Mouse (Mus musculus): ENCODE measurements around the gene Elp1. TPM values are rescaled to one million over a fixed set of nuclear protein-coding genes. Genes with fewer than 3 reads are reported as not detected.

The Elp1 gene
- polyA plus RNA-seq, 1 experiment from 2014 or later = 85.0 TPM

DNA sequence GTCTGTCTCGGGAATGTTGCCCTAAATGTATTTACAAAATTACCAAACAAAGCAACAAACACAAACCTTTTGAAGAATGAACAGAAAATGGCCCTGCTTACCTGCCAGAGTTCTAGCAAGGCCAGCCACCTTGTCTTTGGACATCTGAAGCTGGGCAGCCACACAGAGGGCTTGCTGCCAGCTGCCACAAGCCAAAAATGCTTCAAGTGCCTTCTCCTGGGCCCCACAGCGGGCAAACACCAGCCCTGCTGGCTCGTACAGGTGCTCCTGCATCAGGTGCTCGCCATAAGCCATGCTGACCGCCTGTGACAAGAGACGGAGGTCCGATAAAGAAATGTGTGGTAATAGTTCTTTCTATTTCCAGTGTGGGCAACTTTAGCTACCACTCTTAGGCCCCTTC, 33.2 kb downstream of the Elp1 start:
- Histone ChIP-seq H3K4me2 (replicated peaks) (no peak overlapping the region), H3K4me1 (no peaks in the 10 kb centered on the region), H3K36me3 (peaks cover 80% of the 10 kb centered on the region), H3K27me3 (no peaks in the 10 kb centered on the region), H3K9ac (no peak overlapping the region), H3K9me3 (no peaks in the 10 kb centered on the region), H3K27ac (no peak overlapping the region), H3K4me3 (no peak overlapping the region)
- ATAC-seq (ENCODE audit: insufficient number of reproducible peaks, insufficient read depth, low FRiP score, low TSS enrichment) = no peak
- 90% methylated on average over 7 of the region's 7 CpGs for WGBS

DNA sequence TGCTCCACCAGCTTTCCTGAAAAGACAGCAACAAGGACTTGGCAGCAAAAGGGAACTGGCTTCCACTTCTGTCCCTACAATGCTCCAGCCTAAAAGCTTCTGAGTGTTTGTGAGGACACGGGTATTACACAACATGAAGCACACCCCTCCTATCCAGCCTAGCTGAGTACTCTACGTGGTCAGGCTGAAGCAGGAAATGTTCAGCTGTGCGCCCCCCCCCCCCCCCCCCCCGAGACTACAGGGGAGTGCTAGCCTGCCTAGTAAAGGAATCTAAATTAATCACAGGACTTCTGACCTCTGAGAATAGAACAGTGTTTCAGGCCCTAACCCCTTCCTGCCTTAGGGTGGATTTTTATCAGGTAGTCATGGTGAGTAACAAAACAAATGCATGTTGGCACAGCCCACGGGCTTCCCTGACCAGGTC, 34.3 kb downstream of the Elp1 start:
- WGBS = 63% methylated on average over 5 of the region's 5 CpGs
- H3K4me2 ChIP-seq (replicated peaks) = no peak overlapping the region
- no peaks in the 10 kb centered on the region for H3K27me3 ChIP-seq
- peaks cover 76% of the 10 kb centered on the region for H3K36me3 ChIP-seq
- H3K4me1 ChIP-seq = no peaks in the 10 kb centered on the region
- no peak for ATAC-seq (ENCODE audit: insufficient number of reproducible peaks, insufficient read depth, low FRiP score, low TSS enrichment)
- no peak overlapping the region for H3K4me3 ChIP-seq
- no peak overlapping the region for H3K9ac ChIP-seq
- no peak overlapping the region for H3K27ac ChIP-seq
- H3K9me3 ChIP-seq = no peaks in the 10 kb centered on the region

- WGBS = 95% methylated on average over 1 of the region's 1 CpGs
- Histone ChIP-seq H3K27me3 (no peaks in the 10 kb centered on the region), H3K4me3 (no peak overlapping the region), H3K27ac (no peak overlapping the region), H3K4me1 (no peaks in the 10 kb centered on the region), H3K9ac (no peak overlapping the region), H3K9me3 (no peaks in the 10 kb centered on the region), H3K4me2 (replicated peaks) (no peak overlapping the region), H3K36me3 (peaks cover 91% of the 10 kb centered on the region)
- ATAC-seq (ENCODE audit: insufficient number of reproducible peaks, insufficient read depth, low FRiP score, low TSS enrichment) = no peak
These were observed 44.4 kb downstream of the Elp1 start for GRCm38 (mm10) chr4:56757693-56758092.

DNA sequence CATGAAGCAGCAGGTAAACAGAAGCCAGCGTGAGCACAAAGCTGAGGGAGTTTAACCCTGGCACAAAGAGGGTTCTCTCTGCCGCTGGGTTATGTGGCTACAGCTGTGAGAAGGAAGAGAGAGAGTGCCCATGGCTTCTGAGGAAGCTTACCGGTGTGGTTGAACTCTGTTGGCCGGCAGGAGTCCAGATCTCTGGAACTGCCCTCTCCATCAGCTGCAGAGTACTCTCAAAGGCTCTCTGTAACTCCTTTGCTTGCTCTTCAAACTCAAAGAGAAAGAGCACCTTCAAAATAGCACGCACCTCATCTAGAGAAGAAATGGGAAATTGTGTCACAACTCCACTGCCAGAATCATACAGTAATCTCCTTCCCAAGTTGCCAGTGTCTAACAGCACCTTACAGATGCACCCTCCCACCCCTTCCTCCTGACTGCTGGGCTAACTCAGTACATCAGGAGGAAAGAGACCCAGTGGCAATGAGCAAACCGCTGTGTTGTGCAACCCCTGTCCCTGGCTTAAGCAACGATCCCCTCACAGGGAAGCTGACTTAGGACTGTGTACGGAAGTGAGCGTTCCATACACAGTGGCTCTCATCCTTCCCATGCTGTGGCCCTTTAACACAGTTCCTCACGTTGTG, 45.0 kb downstream of the Elp1 start:
- peaks cover 86% of the 10 kb centered on the region for H3K36me3 ChIP-seq
- 94% methylated on average over 10 of the region's 10 CpGs for WGBS
- ATAC-seq (ENCODE audit: insufficient number of reproducible peaks, insufficient read depth, low FRiP score, low TSS enrichment) = no peak

DNA sequence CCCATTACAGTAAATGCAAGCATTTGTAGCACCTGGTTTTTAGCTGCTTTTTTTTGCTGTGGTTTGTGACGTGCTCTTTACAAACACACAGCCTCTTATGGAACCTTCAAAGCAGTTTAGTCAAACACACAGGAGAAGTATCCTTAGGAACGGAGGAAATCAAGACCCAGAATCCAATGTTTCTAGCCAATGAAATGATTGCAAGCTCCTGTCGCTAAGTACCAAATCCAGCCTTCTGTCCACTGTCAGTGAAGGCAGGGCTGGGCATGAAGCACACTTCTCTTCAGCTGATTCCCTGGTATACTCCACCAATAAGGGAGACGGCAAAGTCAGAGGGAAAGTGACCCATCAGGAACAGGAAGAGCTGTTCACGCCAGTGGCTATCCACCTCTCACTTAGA, 46.1 kb downstream of the Elp1 start:
- H3K4me3 ChIP-seq = no peak overlapping the region
- 92% methylated on average over 5 of the region's 5 CpGs for WGBS
- no peak overlapping the region for H3K4me2 ChIP-seq (replicated peaks)
- no peak overlapping the region for H3K9ac ChIP-seq
- no peak overlapping the region for H3K27ac ChIP-seq
- no peak for ATAC-seq (ENCODE audit: insufficient number of reproducible peaks, insufficient read depth, low FRiP score, low TSS enrichment)
- H3K27me3 ChIP-seq = no peaks in the 10 kb centered on the region
- H3K36me3 ChIP-seq = peaks cover 86% of the 10 kb centered on the region
- no peaks in the 10 kb centered on the region for H3K4me1 ChIP-seq
- H3K9me3 ChIP-seq = no peaks in the 10 kb centered on the region

More for the DNA sequence above, 45.0 kb downstream of the Elp1 start:
- Histone ChIP-seq H3K27ac (no peak overlapping the region), H3K27me3 (no peaks in the 10 kb centered on the region), H3K4me1 (no peaks in the 10 kb centered on the region), H3K4me2 (replicated peaks) (no peak overlapping the region), H3K9ac (no peak overlapping the region), H3K9me3 (no peaks in the 10 kb centered on the region), H3K4me3 (no peak overlapping the region)

DNA sequence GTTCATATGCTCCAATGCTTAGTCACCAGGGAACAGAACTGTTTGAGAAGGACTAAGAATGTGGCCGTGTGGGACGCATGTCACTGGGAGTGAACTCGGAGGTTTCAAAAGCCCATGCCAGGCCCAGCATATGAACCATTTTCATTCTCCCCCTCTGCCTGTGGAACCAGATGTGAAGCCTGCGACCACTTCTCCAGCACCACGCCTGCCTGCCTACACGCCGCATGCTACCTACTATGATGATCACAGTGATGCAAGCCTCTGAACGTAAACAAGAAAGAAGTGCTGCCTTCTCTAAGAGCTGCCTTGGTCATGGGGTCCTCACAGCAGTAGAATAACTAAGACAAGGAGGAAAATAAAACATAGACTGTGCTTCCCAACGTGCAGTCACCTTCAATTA, 54.7 kb downstream of the Elp1 start:
- no peak overlapping the region for H3K4me2 ChIP-seq (replicated peaks)
- no peaks in the 10 kb centered on the region for H3K4me1 ChIP-seq
- no peak overlapping the region for H3K27ac ChIP-seq
- no peak for ATAC-seq (ENCODE audit: insufficient number of reproducible peaks, insufficient read depth, low FRiP score, low TSS enrichment)
- H3K9ac ChIP-seq = no peak overlapping the region
- H3K36me3 ChIP-seq = peaks cover 65% of the 10 kb centered on the region
- no peaks in the 10 kb centered on the region for H3K9me3 ChIP-seq
- H3K4me3 ChIP-seq = no peak overlapping the region
- 94% methylated on average over 9 of the region's 9 CpGs for WGBS
- H3K27me3 ChIP-seq = no peaks in the 10 kb centered on the region

GRCm38 (mm10) chr4:56746345-56746744, 55.8 kb downstream of the Elp1 start:
- peaks cover 57% of the 10 kb centered on the region for H3K36me3 ChIP-seq
- H3K27me3 ChIP-seq = no peaks in the 10 kb centered on the region
- H3K4me2 ChIP-seq (replicated peaks) = no peak overlapping the region
- no peaks in the 10 kb centered on the region for H3K4me1 ChIP-seq
- H3K9ac ChIP-seq = no peak overlapping the region
- WGBS = 91% methylated on average over 2 of the region's 2 CpGs
- no peak overlapping the region for H3K4me3 ChIP-seq
- H3K27ac ChIP-seq = no peak overlapping the region
- no peak for ATAC-seq (ENCODE audit: insufficient number of reproducible peaks, insufficient read depth, low FRiP score, low TSS enrichment)
- no peaks in the 10 kb centered on the region for H3K9me3 ChIP-seq

GRCm38 (mm10) chr4:56743363-56744195, 58.6 kb downstream of the Elp1 start, which contains the start of gene Actl7a:
TSS of gene Actl7a (plus strand) at chr4:56743413.
- WGBS = 96% methylated on average over 21 of the region's 21 CpGs
- Histone ChIP-seq H3K4me2 (replicated peaks) (no peak within 1 kb of the TSS), H3K36me3 (peaks cover 37% of the 10 kb centered on the region), H3K9me3 (no peaks in the 10 kb centered on the region), H3K27me3 (no peaks in the 10 kb centered on the region), H3K9ac (no peak within 1 kb of the TSS), H3K4me1 (no peaks in the 10 kb centered on the region), H3K4me3 (no peak within 1 kb of the TSS), H3K27ac (no peak within 1 kb of the TSS)
- no peak for ATAC-seq (ENCODE audit: insufficient number of reproducible peaks, insufficient read depth, low FRiP score, low TSS enrichment)

DNA sequence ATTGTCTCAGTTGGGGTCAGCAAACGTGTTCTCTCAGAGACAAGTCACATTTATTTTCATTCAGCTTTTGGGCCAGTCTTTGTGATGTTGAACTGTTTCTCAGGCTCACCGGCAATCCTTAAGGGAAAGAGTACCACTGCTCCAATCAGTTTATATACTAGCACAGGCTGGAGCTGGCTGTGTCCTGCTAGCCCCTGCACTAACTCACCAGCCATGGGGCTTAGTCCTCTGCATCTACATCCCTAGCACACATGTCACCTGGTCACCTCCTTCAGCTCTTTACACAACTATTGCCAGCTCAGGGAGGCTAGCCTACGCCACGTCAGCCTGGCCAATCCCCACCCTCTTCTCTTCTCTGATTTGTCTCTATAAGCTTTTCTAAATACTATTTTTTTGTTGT, 59.4 kb downstream of the Elp1 start:
- 91% methylated on average over 4 of the region's 4 CpGs for WGBS

GRCm38 (mm10) chr4:56741041-56741493, 61.1 kb downstream of the Elp1 start, which contains the start of gene Actl7b:
TSS of gene Actl7b (minus strand) at chr4:56741443.
- H3K9me3 ChIP-seq = no peaks in the 10 kb centered on the region
- no peak for ATAC-seq (ENCODE audit: insufficient number of reproducible peaks, insufficient read depth, low FRiP score, low TSS enrichment)
- no peaks in the 10 kb centered on the region for H3K27me3 ChIP-seq
- H3K4me2 ChIP-seq (replicated peaks) = no peak within 1 kb of the TSS
- H3K27ac ChIP-seq = no peak within 1 kb of the TSS
- H3K9ac ChIP-seq = no peak within 1 kb of the TSS
- 92% methylated on average over 13 of the region's 13 CpGs for WGBS
- peaks cover 20% of the 10 kb centered on the region for H3K36me3 ChIP-seq
- no peaks in the 10 kb centered on the region for H3K4me1 ChIP-seq
- H3K4me3 ChIP-seq = no peak within 1 kb of the TSS

More for the DNA sequence above, 59.4 kb downstream of the Elp1 start:
- Histone ChIP-seq H3K4me2 (replicated peaks) (no peak overlapping the region), H3K27me3 (no peaks in the 10 kb centered on the region), H3K4me1 (no peaks in the 10 kb centered on the region), H3K4me3 (no peak overlapping the region), H3K36me3 (peaks cover 33% of the 10 kb centered on the region), H3K9ac (no peak overlapping the region), H3K27ac (no peak overlapping the region), H3K9me3 (no peaks in the 10 kb centered on the region)
- ATAC-seq (ENCODE audit: insufficient number of reproducible peaks, insufficient read depth, low FRiP score, low TSS enrichment) = no peak

- Histone ChIP-seq H3K9ac (no peak overlapping the region), H3K36me3 (peaks cover 17% of the 10 kb centered on the region), H3K4me2 (replicated peaks) (no peak overlapping the region), H3K9me3 (no peaks in the 10 kb centered on the region), H3K4me3 (no peak overlapping the region), H3K27ac (no peak overlapping the region), H3K27me3 (no peaks in the 10 kb centered on the region), H3K4me1 (no peaks in the 10 kb centered on the region)
- no peak for ATAC-seq (ENCODE audit: insufficient number of reproducible peaks, insufficient read depth, low FRiP score, low TSS enrichment)
- WGBS = 97% methylated on average over 20 of the region's 20 CpGs
These were observed 61.5 kb downstream of the Elp1 start for GRCm38 (mm10) chr4:56740611-56741010.

DNA sequence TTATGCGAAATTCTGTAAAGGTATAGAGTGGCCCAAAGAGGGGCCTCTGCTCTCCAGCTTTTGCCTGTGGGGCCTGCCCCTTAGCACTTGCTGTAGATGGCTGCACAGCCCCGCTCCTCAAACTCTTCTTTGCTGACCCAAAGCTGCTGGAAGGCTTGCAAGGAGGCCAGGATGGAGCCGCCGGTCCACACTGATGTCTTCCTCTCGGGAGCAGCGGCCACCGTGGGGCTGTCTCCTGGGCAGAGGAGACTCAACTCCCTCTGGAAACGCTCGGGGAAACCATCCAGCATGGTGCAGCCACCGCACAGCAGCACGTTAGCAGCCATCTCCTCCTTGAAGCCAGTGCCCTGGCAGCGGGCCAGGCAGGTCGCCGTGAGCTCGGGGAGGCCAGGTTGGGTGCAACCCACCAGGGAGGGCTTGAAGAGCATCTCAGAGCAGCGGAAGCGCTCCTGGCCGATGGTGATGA, 62.1 kb downstream of the Elp1 start, which contains the start of gene Gm26657:
TSS of gene Gm26657 (plus strand) at position 51 of the 466 bp plus-strand sequence.
- 89% methylated on average over 18 of the region's 18 CpGs for WGBS

More for the DNA sequence above, 62.1 kb downstream of the Elp1 start, which contains the start of gene Gm26657:
- Histone ChIP-seq H3K27me3 (no peaks in the 10 kb centered on the region), H3K27ac (no peak within 1 kb of the TSS), H3K4me1 (no peaks in the 10 kb centered on the region), H3K4me3 (no peak within 1 kb of the TSS), H3K9me3 (no peaks in the 10 kb centered on the region), H3K36me3 (peaks cover 12% of the 10 kb centered on the region), H3K4me2 (replicated peaks) (no peak within 1 kb of the TSS), H3K9ac (no peak within 1 kb of the TSS)
- ATAC-seq (ENCODE audit: insufficient number of reproducible peaks, insufficient read depth, low FRiP score, low TSS enrichment) = no peak
